ENCODE assay signal across 9 mouse cellular contexts in genomic region chr11:118659305-118659704, GRCm38 (mm10).
DNase-seq lines count a peak whose midpoint lies in the region; TF ChIP-seq lines count a peak whose summit lies in the region.
"Had no signal": no experiment of that assay in that cellular context is flagged by ENCODE, and none has a peak within 500 bp of the region (broad histone marks: within the 10 kb centered on the region; RNA-seq: fewer than 3 reads in every experiment).

No protein-coding gene starts in this region.

- peak; percentile 18; the same call in 1 of the 2 replicates for TF ChIP-seq CTCF in gastrocnemius, adult 2 months (IDR thresholded peaks at IDR 0.05)

- no peak overlapping the region for H3K4me3 ChIP-seq in gastrocnemius, adult 2 months
- H3K4me3 ChIP-seq: liver, embryonic 13.5 days had no signal

- no peak for DNase-seq in gastrocnemius, adult 2 months
- no peak for DNase-seq in gastrocnemius, postnatal 36 days
- peak; percentile 8 for DNase-seq in ovary, postnatal 14 days (ENCODE audit: low spot score)
- DNase-seq in ovary, adult 18-20 months (ENCODE audit: low spot score), result no peak
- DNase-seq in induced T-regulatory cell, adult 2 months (ENCODE audit: low read depth), result peak; percentile 67
- peak; percentile 35 for DNase-seq in thymus, postnatal 14 days
- DNase-seq in T-cell, adult 2 months (ENCODE audit: low spot score), result no peak
- DNase-seq in right cerebral cortex, postnatal 4 days, result no peak
- DNase-seq: liver, embryonic 13.5 days had no signal

- no peak overlapping the region for H3K27ac ChIP-seq in gastrocnemius, adult 2 months
- H3K27ac ChIP-seq: liver, embryonic 13.5 days had no signal

- intact Hi-C loops in gastrocnemius, adult 2 months (cut with DNase I), result no loop called here
- intact Hi-C loops in gastrocnemius, postnatal 36 days (cut with DNase I), result no loop called here

Comparison
In these comparisons a context has a peak if more than half of its experiments do, and no peak if none do; other contexts are left out.
1. DNase-seq: peak in ovary, postnatal 14 days (single experiment), induced T-regulatory cell, adult 2 months (single experiment) and thymus, postnatal 14 days (single experiment); none in gastrocnemius, adult 2 months (single experiment), gastrocnemius, postnatal 36 days (0 of 2), ovary, adult 18-20 months (single experiment), T-cell, adult 2 months (single experiment) and right cerebral cortex, postnatal 4 days (single experiment).